Mouse (Mus musculus): ENCODE measurements at regions not wholly inside any gene's neighbourhood (a gene's known extent, or its start where the extent isn't known, plus 50 kb on each side); places are given as distances from the start of the nearest gene placed in this dataset.
"Not testable (repeated sequence)": the region's sequence is repeated elsewhere in the genome, so short reads cannot be mapped to it uniquely, and the experiment has no call there.

GRCm38 (mm10) chr17:69604698-69605097 is 165.6 kb downstream of the Akain1 start:
- no peak overlapping the region for H3K4me2 ChIP-seq (ENCODE audit: low read depth, low read length)
- WGBS: 65% methylated on average over 6 of the region's 6 CpGs
- TF ChIP-seq CTCF (IDR thresholded peaks at IDR 0.05; ENCODE audit: low read depth) (no peak), EP300 (IDR thresholded peaks at IDR 0.05; ENCODE audit: low read depth) (no peak)

DNA sequence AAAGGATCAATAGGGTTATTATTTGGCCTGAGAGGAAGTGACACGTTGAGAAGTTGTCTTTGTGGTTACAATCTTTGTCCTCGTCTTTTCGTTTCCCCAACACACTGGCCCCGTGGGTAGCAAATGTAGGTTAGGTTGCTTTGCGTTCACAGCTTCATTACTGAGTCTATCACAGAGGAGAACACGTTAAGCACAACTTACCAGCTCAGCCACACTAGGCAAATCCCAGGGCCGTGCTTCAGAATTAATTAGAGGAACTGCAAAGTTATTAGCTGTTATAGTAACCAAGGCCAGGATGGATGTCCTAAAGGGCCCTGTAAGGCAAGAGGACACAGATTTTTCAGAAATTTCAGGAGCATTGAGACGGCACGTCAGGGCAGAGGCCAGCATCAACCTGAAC is 166.3 kb downstream of the Akain1 start:
- DNase-seq (ENCODE audit: low spot score) (no peak), ATAC-seq (ENCODE audit: insufficient read depth, low read depth) (no peak)
- H3K4me2 ChIP-seq (ENCODE audit: low read depth, low read length): no peak overlapping the region
- no peak overlapping the region for H3K4me3 ChIP-seq (ENCODE audit: low read depth, low read length)
- no peaks in the 10 kb centered on the region for H3K27me3 ChIP-seq (ENCODE audit: control insufficient read depth, insufficient read depth, low read length)
- H3K36me3 ChIP-seq (replicated peaks; ENCODE audit: control insufficient read depth, insufficient read depth, low read length): no peaks in the 10 kb centered on the region
- no peaks in the 10 kb centered on the region for H3K4me1 ChIP-seq (ENCODE audit: control insufficient read depth, insufficient read depth)
- no peak overlapping the region for H3K27ac ChIP-seq (ENCODE audit: low read depth)
- no peaks in the 10 kb centered on the region for H3K9me3 ChIP-seq (replicated peaks; ENCODE audit: control insufficient read depth, low read length)
- no peak overlapping the region for H3K9ac ChIP-seq (replicated peaks; ENCODE audit: low read depth, low read length)
- no peak for TF ChIP-seq EP300 (IDR thresholded peaks at IDR 0.05; ENCODE audit: low read depth)
- TF ChIP-seq CTCF (IDR thresholded peaks at IDR 0.05; ENCODE audit: low read depth): no peak
- WGBS: 76% methylated on average over 9 of the region's 9 CpGs

More at GRCm38 (mm10) chr17:69604698-69605097, 165.6 kb downstream of the Akain1 start:
- no peak overlapping the region for H3K4me3 ChIP-seq (ENCODE audit: low read depth, low read length)
- H3K9ac ChIP-seq (replicated peaks; ENCODE audit: low read depth, low read length): no peak overlapping the region
- no peaks in the 10 kb centered on the region for H3K4me1 ChIP-seq (ENCODE audit: control insufficient read depth, insufficient read depth)
- no peaks in the 10 kb centered on the region for H3K36me3 ChIP-seq (replicated peaks; ENCODE audit: control insufficient read depth, insufficient read depth, low read length)
- DNase-seq (ENCODE audit: low spot score) (no peak), ATAC-seq (ENCODE audit: insufficient read depth, low read depth) (no peak)
- no peaks in the 10 kb centered on the region for H3K9me3 ChIP-seq (replicated peaks; ENCODE audit: control insufficient read depth, low read length)
- no peak overlapping the region for H3K27ac ChIP-seq (ENCODE audit: low read depth)
- H3K27me3 ChIP-seq (ENCODE audit: control insufficient read depth, insufficient read depth, low read length): no peaks in the 10 kb centered on the region

GRCm38 (mm10) chr17:69631411-69631810 is 192.3 kb downstream of the Akain1 start:
- H3K36me3 ChIP-seq (replicated peaks; ENCODE audit: control insufficient read depth, insufficient read depth, low read length): no peaks in the 10 kb centered on the region
- H3K9ac ChIP-seq (replicated peaks; ENCODE audit: low read depth, low read length): no peak overlapping the region
- no peaks in the 10 kb centered on the region for H3K27me3 ChIP-seq (ENCODE audit: control insufficient read depth, insufficient read depth, low read length)
- WGBS: 73% methylated on average over 3 of the region's 3 CpGs
- TF ChIP-seq CTCF (IDR thresholded peaks at IDR 0.05; ENCODE audit: low read depth): no peak
- H3K4me2 ChIP-seq (ENCODE audit: low read depth, low read length): no peak overlapping the region
- no peak overlapping the region for H3K4me3 ChIP-seq (ENCODE audit: low read depth, low read length)
- no peaks in the 10 kb centered on the region for H3K9me3 ChIP-seq (replicated peaks; ENCODE audit: control insufficient read depth, low read length)
- DNase-seq (ENCODE audit: low spot score) (no peak), ATAC-seq (ENCODE audit: insufficient read depth, low read depth) (no peak)
- H3K27ac ChIP-seq (ENCODE audit: low read depth): no peak overlapping the region
- no peaks in the 10 kb centered on the region for H3K4me1 ChIP-seq (ENCODE audit: control insufficient read depth, insufficient read depth)

DNA sequence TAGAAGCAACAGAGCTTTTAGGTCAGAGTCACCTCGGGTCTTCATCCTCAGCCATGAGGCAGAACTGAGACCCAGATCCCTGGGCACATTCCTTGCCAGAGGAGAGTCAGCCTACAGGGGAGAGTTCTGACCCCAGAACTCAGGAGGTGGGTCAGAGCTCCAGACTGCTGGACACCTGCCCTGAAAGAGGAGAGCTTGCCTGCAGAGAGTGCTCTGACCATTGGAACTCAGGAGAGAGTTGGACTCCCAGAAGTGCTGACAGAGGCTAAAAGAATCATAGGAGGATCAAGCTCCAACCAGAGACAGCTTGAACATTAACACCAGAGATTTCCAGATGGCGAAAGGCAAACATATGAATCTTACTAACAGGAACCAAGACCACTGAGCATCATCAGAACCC is 211.4 kb downstream of the Akain1 start:
- WGBS: 77% methylated on average over 2 of the region's 2 CpGs

GRCm38 (mm10) chr17:69654586-69654985 is 215.5 kb downstream of the Akain1 start:
- Histone ChIP-seq H3K4me2 (ENCODE audit: low read depth, low read length) (no peak overlapping the region), H3K4me1 (ENCODE audit: control insufficient read depth, insufficient read depth) (no peaks in the 10 kb centered on the region), H3K9ac (replicated peaks; ENCODE audit: low read depth, low read length) (no peak overlapping the region), H3K27ac (ENCODE audit: low read depth) (no peak overlapping the region), H3K4me3 (ENCODE audit: low read depth, low read length) (no peak overlapping the region), H3K9me3 (replicated peaks; ENCODE audit: control insufficient read depth, low read length) (no peaks in the 10 kb centered on the region; the same call in 1 of the 2 replicates), H3K27me3 (ENCODE audit: control insufficient read depth, insufficient read depth, low read length) (no peaks in the 10 kb centered on the region), H3K36me3 (replicated peaks; ENCODE audit: control insufficient read depth, insufficient read depth, low read length) (no peaks in the 10 kb centered on the region)
- no peak for DNase-seq (ENCODE audit: low spot score)
- no peak for ATAC-seq (ENCODE audit: insufficient read depth, low read depth)
- 46% methylated on average over 2 of the region's 2 CpGs for WGBS
- TF ChIP-seq CTCF (IDR thresholded peaks at IDR 0.05; ENCODE audit: low read depth): no peak
- no peak for TF ChIP-seq EP300 (IDR thresholded peaks at IDR 0.05; ENCODE audit: low read depth)

More for the DNA sequence above, 211.4 kb downstream of the Akain1 start:
- H3K9me3 ChIP-seq (replicated peaks; ENCODE audit: control insufficient read depth, low read length); ATAC-seq (ENCODE audit: insufficient read depth, low read depth); H3K4me1 ChIP-seq (ENCODE audit: control insufficient read depth, insufficient read depth); H3K27ac ChIP-seq (ENCODE audit: low read depth); H3K4me2 ChIP-seq (ENCODE audit: low read depth, low read length); H3K4me3 ChIP-seq (ENCODE audit: low read depth, low read length); DNase-seq (ENCODE audit: low spot score); H3K27me3 ChIP-seq (ENCODE audit: control insufficient read depth, insufficient read depth, low read length); H3K9ac ChIP-seq (replicated peaks; ENCODE audit: low read depth, low read length); H3K36me3 ChIP-seq (replicated peaks; ENCODE audit: control insufficient read depth, insufficient read depth, low read length): not testable (repeated sequence)

DNA sequence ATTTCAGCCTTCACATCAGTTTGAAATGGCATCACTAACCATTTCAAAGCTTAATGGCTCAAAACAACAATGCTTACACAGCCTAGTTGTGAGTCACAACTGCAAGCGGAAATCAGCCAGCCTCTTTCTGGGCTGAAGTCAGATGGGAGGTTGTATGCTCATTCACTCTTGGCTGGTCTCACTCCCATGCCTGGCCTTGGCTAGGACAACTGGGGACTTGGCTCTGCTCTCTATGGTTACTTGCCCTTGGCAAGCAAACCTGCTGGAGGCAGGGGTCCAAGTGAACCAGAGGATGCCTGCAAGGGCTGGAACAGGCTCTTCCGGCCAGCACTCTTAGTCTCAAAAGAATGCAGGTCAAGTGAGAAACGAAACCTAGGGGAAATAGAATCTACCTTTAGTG is 233.4 kb downstream of the Akain1 start:
- ATAC-seq (ENCODE audit: insufficient read depth, low read depth) (no peak), DNase-seq (ENCODE audit: low spot score) (no peak)
- no peaks in the 10 kb centered on the region for H3K27me3 ChIP-seq (ENCODE audit: control insufficient read depth, insufficient read depth, low read length)
- WGBS: 75% methylated on average over 3 of the region's 3 CpGs
- no peaks in the 10 kb centered on the region for H3K36me3 ChIP-seq (replicated peaks; ENCODE audit: control insufficient read depth, insufficient read depth, low read length)
- no peaks in the 10 kb centered on the region for H3K9me3 ChIP-seq (replicated peaks; ENCODE audit: control insufficient read depth, low read length)
- no peak overlapping the region for H3K4me3 ChIP-seq (ENCODE audit: low read depth, low read length)
- H3K4me1 ChIP-seq (ENCODE audit: control insufficient read depth, insufficient read depth): no peaks in the 10 kb centered on the region
- no peak overlapping the region for H3K27ac ChIP-seq (ENCODE audit: low read depth)
- H3K4me2 ChIP-seq (ENCODE audit: low read depth, low read length): no peak overlapping the region
- no peak overlapping the region for H3K9ac ChIP-seq (replicated peaks; ENCODE audit: low read depth, low read length)
- no peak for TF ChIP-seq EP300 (IDR thresholded peaks at IDR 0.05; ENCODE audit: low read depth)
- TF ChIP-seq CTCF (IDR thresholded peaks at IDR 0.05; ENCODE audit: low read depth): no peak

All from heart, postnatal 0 days (tissue).